Mouse (Mus musculus) fat pad, adult 2 months (tissue): ENCODE results near the gene Nudt22.
A peak's percentile ranks its signal among the peaks of the same experiment; 100 is the strongest.

Experiments
- DNase-seq: peaks from one replicate; pipeline ENCODE4 v3.0.0-alpha.2; 2011; ENCODE audit warnings: low read depth, low spot score; ENCODE audit errors: extremely low read depth

Gene Nudt22

DNA sequence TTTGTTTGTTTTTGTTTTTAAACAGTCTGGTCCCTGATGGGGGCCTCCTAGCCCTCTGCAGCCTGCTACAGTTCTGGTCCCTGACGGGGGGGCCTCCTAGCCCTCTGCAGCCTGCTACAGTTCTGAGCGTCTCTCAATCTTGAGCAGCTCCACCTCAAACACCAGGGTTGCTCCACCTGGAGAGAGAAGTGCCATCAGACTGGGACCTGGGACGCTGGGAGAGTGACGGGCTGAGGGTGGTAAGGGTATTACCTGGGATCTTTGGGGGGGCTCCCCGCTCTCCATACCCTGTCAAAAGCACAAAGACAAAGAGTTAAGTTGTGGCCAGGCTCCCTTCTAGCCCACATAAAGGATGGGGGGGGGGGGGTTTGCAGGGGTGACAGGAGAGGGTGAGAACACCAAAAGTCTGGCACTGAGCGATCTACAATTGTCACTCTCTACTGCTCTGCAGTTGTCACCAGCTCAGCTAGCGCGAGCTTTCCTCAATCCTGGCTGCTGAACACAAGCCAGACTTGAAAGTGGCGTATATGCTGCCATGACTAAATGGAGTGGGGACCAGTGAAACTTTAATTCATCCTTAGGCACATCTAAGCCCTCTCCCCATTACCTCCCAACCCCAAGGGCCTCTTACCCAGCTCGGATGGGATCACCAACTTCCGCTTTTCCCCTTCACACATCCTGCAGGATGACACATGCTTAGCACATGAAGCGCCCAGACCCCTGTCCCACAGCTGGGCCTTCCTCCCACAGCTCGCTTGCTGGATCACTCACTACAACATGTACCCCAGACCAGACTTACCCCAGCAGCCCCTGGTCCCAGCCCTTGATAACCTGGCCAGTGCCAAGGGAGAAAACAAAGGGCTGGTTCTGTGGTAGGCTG, 17.9 kb downstream of the Nudt22 start:
- DNase-seq, result no peak

DNA sequence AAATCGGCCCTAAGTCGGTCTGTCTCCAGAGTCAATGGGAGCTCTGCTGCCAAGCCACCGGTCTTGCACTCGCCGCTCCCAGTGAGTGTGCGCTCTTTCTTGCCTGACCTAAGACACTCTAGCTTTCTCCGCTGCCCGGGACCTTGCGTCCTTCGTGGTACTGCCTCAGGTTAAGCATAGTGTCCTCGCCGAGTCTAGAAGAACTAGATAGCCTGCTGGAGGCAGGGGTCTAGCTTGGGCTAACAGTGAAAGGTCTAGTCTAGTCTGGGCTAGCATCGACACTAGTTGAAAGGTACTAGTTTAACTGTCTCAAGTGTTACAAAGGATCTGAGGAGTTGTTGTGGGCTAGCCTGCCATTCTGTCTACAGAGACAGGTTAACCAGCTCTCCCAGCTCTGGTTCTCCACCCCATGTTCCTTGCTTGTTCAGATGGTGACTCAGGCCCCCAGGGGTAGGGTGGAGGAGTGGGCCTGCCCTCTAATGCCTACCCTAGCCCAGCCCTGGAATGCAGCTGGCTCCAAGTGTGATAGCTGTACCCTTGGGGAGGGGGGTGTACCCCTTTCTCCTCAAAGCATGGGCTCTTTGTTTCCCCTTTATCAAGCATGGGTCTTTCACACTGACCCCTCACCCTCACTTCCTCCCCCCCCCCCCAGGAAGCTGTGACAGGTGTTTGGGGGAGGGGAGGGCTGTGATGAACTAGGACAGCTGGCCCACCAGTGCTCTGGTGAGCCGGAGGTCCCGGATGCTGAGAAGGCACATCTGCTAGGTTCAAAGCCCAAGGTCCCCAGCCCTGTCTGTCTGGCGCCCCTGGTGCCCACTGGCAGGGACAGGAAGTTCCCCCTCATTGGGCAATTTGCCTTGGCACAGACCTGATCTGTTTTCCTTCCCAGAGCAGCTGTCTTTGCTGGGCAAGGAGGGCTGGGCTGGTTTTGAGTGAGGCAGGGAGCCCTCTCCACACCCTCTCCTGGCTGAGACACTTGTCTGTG, 20.1 kb downstream of the Nudt22 start, which contains the start of gene Plcb3:
TSS of gene Plcb3 (minus strand) at position 934 of the 985 bp plus-strand sequence.
- no peak for DNase-seq

DNA sequence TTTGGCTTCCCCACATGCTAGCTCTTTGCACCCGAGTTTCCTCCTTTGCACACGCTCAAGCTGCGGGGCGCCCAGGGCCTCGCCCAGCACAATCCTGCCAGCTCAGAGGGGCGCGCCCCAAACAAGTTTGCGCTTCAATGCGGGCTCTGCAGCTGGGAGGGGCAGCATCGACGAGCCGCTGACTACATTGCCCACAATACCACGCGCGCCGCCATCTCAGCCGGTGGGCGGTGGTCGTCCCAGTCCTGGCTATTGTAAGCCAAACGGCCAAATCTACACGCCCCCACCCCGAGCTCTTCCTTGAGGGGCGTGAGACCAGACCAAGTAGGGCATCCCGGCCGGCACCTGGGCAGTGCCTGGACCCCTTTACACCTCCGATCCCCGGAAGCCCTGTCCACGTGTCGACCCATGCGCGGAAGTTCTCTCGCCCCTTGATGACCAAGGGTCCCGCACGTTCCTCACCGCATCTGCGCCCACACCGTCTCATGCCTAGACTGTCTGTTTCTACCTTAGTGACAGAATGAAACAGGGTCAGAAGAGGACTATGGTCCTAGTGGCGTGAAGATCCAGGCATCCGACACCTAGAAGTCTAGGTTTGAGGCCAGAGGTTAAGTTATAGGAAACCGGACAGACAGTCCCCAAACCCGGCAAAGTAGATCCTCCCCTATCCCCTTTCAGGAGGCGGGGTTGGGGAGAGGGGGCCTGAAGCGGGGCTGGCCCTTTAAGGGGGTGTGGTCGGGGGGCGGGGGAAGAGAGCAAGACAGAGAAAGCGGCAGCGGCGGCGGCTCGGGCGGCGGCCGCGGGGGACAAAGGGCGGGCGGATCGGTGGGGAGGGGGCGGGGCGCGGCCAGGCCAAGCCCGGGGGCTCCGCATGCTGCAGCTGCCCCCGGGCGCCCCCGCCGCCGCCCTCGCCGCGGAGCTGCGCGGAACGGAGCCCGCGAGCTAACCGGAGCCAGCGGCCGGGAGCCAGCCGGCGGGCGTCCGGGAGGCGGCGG, 21.4 kb downstream of the Nudt22 start, which contains the start of gene Ppp1r14b:
TSS of gene Ppp1r14b (plus strand) at position 758 of the 995 bp plus-strand sequence.
- no peak for DNase-seq

DNA sequence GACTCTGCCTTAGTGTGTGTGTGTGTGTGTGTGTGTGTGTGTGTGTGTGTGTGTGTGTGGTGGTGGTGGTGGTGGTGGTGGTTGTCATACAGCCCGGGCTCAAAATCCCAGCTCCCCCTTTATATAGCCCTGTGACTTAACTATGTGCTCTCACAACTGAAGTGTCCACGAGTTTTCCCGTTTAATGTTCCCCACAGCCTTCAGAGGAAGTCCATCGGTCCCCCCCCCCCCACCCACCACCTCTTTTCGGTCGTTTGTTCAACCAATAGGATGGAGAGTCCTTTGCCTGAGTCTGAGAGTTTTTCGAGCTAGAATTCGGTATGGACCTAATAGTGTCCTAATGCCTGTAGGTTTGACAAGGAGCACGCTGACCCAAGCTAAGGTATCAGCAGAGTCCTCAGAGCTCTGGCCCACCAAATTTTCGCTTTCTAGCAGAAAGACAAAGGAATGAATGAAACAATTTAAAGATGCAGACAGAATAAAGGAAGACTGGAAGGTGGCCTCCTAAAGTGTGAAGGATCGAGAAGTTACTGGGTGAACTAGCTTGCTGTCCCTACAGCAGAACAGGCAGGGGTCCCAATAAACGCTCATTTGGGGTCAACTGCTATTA, 22.2 kb downstream of the Nudt22 start:
- DNase-seq, result no peak

DNA sequence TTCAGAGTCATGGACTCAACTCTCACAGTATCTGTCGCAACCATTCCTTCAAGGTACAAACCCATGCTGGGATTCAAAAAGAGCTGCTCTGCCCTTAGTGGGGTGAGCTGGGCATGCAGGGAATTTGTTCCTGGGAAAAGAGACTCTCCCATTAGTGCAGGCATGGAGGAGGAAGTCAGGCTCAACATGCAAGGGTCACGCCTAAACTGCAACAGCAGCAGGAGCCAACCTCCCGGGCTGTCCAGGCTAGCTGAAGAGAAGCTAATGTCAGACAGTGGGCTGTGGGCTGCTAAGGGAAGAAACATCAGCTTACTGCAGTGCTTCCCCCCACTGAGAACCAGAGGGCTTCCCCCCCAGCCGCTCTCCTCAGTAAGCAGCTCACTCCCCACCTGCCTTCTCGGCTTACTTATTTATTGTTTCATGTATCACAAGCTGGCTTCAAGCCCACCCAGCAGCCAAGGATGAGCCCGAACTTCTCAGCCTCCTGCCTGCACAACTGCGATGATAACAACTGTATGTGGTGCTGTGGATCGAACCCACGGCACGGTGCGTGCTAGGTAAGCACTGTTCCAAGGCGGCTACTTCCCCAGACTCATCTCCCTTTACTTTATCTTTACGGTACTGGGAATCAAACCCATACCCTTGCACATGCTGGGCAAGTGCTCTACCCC, 23.5 kb downstream of the Nudt22 start:
- DNase-seq, result no peak

DNA sequence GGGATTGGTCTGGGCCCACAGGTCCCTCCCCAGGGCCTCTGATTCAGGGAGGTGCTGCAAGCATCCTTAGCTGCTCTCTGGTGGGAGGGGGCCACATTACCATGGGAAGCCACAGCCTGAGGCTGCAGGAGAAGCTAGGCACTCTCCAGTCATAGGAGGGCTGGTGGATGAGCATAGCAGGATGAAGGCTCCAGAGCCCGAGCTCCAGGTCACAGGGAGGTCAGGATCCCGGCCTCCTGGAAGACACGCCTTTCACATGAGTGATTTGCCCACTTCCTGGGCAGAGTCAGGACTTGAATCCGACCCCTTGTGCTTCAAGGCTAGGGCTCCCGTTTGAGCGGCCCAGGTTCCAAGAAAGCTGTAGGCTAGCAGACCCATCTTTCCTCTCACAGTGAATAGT, 24.3 kb downstream of the Nudt22 start:
- no peak for DNase-seq

DNA sequence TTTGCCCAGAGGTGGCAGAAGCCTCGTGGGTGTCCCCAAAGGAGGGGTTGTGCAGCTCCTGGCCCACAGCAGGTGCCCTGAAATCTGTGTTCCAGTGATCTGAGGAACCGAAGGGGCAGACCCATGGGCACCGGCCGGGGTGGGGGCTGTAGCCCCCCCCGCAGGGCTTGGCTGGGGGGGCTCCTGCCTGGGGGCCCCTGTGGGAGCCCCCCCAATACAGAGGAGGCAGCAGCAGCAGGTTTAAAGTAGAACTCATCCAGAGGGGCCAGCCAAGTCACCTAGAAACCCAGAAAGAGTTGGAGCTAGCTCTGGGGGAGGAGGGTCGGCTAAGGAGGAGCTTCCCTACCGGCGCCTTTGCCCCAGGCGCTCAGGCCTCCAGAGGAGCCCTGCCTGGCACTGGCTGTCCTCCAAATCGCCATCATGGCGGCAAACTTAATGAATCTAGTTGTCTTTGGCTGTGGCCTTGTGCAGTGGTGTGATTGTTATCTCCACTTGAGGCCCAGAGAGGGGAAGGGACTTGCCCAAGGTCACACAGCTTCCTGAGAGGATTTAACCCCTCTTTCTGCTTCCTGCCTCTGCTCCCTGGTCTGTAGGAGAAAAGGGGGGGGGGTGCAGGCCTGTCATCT, 25.3 kb downstream of the Nudt22 start:
- no peak for DNase-seq

DNA sequence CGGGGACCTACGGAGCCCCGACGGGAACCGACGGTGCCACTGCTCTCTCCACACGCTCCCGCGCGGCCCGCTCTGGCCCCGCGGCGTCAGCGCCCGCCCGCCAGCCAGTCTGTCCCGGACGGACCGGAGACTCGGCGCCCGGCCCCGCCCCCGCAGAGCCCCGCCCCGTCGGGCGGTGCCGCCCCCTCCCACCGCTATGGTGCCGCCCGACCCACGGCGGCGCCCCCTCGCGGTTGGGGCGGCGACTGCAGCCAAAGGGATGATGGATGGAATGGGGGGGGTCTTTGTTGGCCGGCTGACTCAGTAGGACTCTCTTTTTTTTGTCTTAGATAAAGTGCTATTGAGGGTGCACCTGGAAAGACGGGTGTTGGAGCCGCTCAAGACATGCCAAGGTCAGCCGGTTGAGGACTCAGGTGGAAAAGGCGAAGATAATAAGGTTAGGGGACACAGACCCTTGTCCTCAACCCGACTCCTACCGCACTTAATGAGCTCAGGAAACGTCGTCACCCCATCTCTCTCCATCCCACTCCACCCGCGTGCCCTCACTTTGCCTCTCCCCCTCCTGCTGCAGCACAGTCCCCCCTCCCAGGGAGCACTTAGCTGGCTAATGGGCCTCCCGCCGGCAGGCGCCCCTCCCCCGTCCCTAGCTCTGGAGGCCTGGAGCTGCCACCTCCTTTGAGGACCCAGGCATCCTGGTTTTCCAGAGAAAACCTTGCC, 26.1 kb downstream of the Nudt22 start:
- DNase-seq, result no peak

DNA sequence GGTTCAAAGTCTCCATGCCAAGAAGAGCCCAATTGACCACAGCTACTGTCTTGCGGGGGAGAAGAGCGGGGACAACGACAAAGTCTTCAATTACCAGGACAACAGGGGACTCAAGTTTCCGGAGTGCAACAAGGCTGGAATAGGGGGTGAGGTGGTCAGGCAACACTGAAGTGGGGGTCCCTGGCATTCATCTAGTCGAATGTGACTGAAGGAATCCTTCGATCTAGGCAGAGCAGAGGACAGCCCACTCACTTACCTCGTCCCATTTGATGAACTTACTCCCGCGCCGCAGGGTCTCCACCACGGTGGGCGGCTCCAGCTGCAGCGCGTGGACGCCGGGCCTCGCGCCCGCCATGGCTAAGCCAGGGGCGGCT, 26.6 kb downstream of the Nudt22 start:
- DNase-seq, result no peak

DNA sequence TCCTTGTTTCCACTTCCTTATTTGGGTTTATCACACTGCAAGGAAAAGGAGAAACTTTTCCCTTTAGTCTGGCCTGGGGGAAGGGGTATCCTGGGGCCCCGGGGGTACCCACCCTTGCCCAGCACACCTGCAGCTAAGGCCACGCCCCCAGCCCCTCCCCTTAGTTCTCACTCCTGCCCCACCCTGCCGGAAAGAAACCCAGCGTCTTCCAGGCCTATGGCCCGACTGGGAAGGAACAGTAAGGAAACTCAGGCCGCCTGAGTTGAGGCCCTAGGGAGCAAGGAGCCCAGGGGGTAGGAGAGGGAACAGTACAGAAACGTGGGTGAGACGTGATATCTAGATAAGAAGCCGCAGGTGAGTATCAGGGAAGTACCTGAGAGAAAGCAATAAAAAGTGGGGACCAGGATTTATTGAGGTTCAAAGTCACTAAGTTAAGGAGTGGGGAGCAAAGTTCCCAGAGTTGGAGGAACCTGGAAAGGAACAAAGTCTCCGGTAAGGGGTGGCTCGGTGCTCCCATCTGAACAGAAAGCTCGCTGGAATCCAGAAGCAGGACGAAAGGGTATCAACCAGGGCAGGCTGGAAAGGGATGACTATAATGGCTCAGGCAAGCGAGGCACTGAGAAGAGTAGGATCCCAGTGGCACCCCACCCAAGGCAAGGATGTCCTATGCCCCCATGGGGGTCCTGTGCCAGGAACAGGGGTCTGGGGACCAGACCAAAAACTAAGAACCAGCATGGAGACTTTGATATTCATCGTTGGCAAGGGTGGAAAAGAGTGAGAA, 27.2 kb downstream of the Nudt22 start:
- DNase-seq, result no peak

DNA sequence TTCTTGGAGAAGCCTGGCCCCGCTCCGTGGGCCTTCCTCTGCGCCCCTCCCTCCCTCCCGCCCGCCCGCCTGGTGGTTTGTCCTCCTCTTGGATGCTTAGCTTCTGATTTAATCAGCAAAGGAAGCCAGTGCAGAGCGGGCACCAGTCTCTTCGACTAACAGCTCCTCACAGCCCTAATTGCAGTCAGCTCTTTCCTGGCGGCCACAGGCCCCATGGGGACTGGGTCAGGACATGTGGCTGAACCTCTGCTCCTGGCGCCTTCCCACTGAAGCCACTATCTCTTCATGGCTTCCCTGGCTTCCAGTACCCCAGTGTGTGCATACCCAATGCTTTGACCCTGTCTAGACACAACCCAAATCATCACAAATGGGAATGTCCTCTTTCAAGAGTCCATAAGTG, 39.5 kb downstream of the Nudt22 start:
- no peak for DNase-seq

DNA sequence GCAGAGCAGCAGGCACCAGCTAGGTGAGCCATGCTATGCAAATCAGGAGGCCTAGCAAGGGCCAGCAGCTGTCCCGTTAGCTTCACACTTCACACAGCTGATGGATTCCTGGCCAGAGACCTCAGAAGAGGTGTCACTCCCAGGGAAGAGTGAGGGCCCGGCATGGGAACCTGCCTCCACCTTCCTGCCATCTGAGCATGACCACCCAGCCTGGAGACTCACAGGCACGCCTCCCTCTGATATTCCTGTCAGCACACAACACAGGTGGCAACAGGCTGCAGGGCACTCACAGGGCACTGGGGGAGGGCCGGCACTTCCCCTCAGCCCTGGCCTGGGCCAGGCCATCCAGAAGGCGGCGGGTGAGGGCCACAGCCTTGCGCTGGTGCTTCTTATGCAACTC, 40.5 kb downstream of the Nudt22 start:
- no peak for DNase-seq

DNA sequence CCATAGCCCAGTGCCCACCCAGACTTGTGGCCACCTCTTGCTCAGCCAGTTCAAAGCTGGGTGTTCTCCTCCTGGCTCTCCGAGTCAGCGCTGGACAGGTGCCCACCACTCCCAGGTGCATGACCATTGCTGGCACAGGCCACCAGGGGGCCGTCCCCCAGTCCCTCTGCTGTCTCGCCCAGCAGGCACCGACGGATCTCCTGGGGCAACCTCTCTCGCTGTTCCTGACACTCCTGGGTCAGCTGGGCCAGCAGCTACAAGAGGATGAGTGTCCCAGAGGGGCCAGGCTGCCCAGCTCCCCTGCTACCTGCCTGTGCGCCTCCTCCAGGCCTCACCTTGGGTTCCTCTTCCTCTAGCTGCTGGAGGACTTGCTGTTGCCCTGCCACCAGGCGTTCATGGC, 41.9 kb downstream of the Nudt22 start:
- DNase-seq, result no peak

DNA sequence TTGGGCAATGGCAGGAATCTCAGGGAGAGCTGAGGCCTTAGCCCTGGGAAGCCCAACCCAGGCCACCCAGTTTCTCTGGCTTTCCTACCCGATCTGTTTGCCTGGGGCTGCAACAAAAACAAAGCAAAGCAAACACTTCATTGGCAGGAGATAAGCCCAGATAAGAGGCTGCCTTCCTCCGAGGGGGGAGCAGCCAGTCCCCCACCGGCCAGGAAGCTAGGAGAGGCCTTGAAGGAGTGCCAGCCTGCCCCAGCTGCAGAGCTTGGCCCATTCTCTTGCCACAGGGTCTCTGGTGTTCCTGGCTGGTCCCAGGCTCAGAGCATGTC, 43.2 kb downstream of the Nudt22 start:
- DNase-seq, result no peak

DNA sequence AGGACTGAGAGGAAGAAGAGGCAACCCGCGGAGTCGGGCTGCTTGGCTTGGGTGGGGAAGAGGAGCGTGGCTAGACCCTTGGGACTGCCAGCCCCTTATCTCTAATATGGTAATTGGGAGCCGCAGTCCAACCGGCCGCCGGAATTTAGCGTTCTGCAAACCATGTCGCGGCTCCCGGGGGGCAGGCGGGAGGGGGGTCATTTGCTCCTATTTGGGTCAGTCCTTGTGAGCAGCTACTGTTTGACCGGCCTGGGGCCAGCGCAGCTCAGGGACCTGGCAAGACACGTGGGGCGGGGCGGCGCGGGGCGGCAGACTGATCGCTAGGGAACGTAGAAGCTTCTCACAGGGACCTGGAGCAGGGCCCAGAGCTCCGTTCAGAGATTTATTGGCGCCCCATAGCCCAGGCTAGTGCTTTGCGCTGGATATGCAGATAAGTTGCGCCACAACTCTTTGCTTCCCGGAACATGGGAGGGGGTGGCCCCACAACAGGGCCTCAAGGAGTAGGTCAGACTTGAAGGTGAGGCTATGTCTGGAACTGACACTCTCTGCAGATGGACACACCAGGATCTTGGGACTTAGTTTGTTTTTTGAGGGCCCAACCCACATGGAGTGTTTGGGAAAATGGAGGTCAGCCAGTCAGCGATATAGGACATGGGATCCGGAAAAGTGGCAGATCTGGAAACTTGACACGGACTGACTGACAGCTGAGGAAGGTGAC, 43.8 kb downstream of the Nudt22 start:
- peak; percentile 66 for DNase-seq

DNA sequence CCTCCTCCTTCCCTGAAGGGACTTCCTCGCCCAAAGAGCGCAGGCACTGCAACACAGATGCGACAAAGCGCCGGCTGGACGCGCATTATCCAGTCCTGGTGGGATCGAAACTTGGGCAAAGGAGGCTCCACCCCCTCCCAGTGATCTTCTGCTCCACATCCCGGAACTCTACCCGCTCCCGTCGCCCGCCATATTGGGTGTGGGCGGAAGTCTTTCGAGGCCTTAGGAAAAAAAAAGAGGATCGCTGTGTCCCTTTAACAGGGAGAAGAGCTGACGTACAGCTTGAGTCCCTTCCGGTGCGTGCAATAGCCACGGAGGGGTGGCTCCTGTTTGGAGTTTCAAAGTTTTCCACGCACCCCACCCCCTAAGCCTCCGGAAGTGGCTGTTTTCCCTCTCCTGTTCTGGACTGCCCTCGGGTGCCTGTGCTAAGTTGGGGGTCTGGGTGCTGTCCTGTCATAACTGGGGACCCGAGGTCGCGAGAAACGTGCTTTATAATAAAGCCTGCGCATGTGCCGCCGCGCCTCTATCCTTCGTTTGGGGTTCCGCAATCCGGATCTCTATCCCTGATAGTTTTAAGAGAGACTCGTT, 44.4 kb downstream of the Nudt22 start:
- peak; percentile 68 for DNase-seq
